ENCODE assay signal across 7 mouse cellular contexts in the genomic region with DNA sequence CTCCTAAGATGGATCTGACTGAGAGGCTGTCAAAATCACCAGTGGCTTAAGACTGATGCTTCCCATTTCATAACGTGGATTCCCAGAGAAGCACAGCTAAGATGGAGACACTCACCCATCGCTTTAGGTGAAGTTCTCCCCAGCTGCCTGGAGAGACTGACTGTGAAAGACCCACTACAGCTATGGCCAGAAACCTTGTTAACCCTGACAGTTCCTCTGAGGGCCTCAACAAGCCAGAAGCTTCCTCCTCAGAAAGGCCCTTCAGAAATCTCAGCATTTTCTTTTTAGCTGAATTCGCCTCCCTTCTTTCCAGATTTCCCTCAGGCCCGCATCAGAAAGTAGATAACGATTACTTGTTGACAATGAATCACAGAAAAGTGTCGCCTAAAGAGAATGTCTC. TPM values are rescaled to one million over a fixed set of nuclear protein-coding genes. Genes with fewer than 3 reads are reported as not detected.
DNase-seq lines count a peak whose midpoint lies in the region; ATAC-seq lines count a peak whose summit lies in the region.

No protein-coding gene starts in this region.

- H3K36me3 ChIP-seq in lung, embryonic 15.5 days: no peaks in the 10 kb centered on the region
- no peaks in the 10 kb centered on the region; the same call in 1 of the 2 replicates for H3K36me3 ChIP-seq in forebrain, embryonic 12.5 days (replicated peaks)
- no peaks in the 10 kb centered on the region for H3K36me3 ChIP-seq in intestine, embryonic 16.5 days (ENCODE audit: control insufficient read depth, insufficient read depth, low read length)
- H3K36me3 ChIP-seq in neural tube, embryonic 14.5 days (ENCODE audit: control insufficient read depth, insufficient read depth, low read length): no peaks in the 10 kb centered on the region

- no peak for ATAC-seq in lung, embryonic 15.5 days (ENCODE audit: borderline replicate concordance, extremely low read depth, low FRiP score, low TSS enrichment)
- no peak for ATAC-seq in forebrain, embryonic 12.5 days (ENCODE audit: low FRiP score)
- ATAC-seq in intestine, embryonic 16.5 days: no peak
- ATAC-seq in neural tube, embryonic 14.5 days (ENCODE audit: low read depth): no peak

- DNase-seq in lung, postnatal 10 days: no peak
- no peak for DNase-seq in retina, embryonic 14.5 days (ENCODE audit: low spot score)
- DNase-seq in right cerebral cortex, postnatal 10 days (ENCODE audit: low spot score in 2 of 2): no peak

- 39% methylated on average over 6 of the region's 6 CpGs for WGBS in lung, embryonic 15.5 days
- 39% methylated on average over 6 of the region's 6 CpGs for whole genome bisulfite sequencing in forebrain, embryonic 12.5 days
- WGBS in intestine, embryonic 16.5 days: 39% methylated on average over 6 of the region's 6 CpGs
- WGBS in neural tube, embryonic 14.5 days: 44% methylated on average over 6 of the region's 6 CpGs

- peak overlapping the region; percentile 85 for H3K4me3 ChIP-seq in lung, embryonic 15.5 days
- no peak overlapping the region for H3K4me3 ChIP-seq in forebrain, embryonic 12.5 days (replicated peaks)
- no peak overlapping the region for H3K4me3 ChIP-seq in intestine, embryonic 16.5 days (ENCODE audit: low read length)
- 0 out of 2 replicates have a peak overlapping the region, but pooled peaks have one; percentile 74 for H3K4me3 ChIP-seq in neural tube, embryonic 14.5 days (ENCODE audit: low read depth, low read length)

- H3K27ac ChIP-seq in lung, embryonic 15.5 days: no peak overlapping the region
- no peak overlapping the region for H3K27ac ChIP-seq in forebrain, embryonic 12.5 days
- no peak overlapping the region for H3K27ac ChIP-seq in intestine, embryonic 16.5 days (ENCODE audit: low read length)
- no peak overlapping the region for H3K27ac ChIP-seq in neural tube, embryonic 14.5 days (ENCODE audit: low read depth, low read length)

- H3K9ac ChIP-seq in lung, embryonic 15.5 days: no peak overlapping the region
- H3K9ac ChIP-seq in forebrain, embryonic 12.5 days: no peak overlapping the region
- H3K9ac ChIP-seq in intestine, embryonic 16.5 days (ENCODE audit: low read depth, low read length): no peak overlapping the region
- no peak overlapping the region for H3K9ac ChIP-seq in neural tube, embryonic 14.5 days (replicated peaks; ENCODE audit: low read depth, low read length)

- H3K27me3 ChIP-seq in lung, embryonic 15.5 days: no peaks in the 10 kb centered on the region
- no peaks in the 10 kb centered on the region for H3K27me3 ChIP-seq in forebrain, embryonic 12.5 days
- no peaks in the 10 kb centered on the region for H3K27me3 ChIP-seq in intestine, embryonic 16.5 days (replicated peaks; ENCODE audit: control insufficient read depth, insufficient read depth, low read length)
- H3K27me3 ChIP-seq in neural tube, embryonic 14.5 days (ENCODE audit: control insufficient read depth, insufficient read depth, low read length): no peaks in the 10 kb centered on the region

- H3K4me2 ChIP-seq in lung, embryonic 15.5 days: peak overlapping the region; percentile 42
- peak overlapping the region; percentile 36 for H3K4me2 ChIP-seq in forebrain, embryonic 12.5 days
- H3K4me2 ChIP-seq in intestine, embryonic 16.5 days (ENCODE audit: low read depth, low read length): peak overlapping the region; percentile 28; the same call in 1 of the 2 replicates
- peak overlapping the region; percentile 34 for H3K4me2 ChIP-seq in neural tube, embryonic 14.5 days (ENCODE audit: low read depth, low read length)

- H3K4me1 ChIP-seq in lung, embryonic 15.5 days: peaks cover 15% of the 10 kb centered on the region
- peaks cover 19% of the 10 kb centered on the region for H3K4me1 ChIP-seq in forebrain, embryonic 12.5 days
- peaks cover 10% of the 10 kb centered on the region for H3K4me1 ChIP-seq in intestine, embryonic 16.5 days (ENCODE audit: control insufficient read depth, insufficient read depth, low read length)
- peaks cover 11% of the 10 kb centered on the region; the same call in 1 of the 2 replicates for H3K4me1 ChIP-seq in neural tube, embryonic 14.5 days (ENCODE audit: control insufficient read depth, insufficient read depth, low read length)

- H3K9me3 ChIP-seq in lung, embryonic 15.5 days: no peaks in the 10 kb centered on the region
- no peaks in the 10 kb centered on the region for H3K9me3 ChIP-seq in forebrain, embryonic 12.5 days
- no peaks in the 10 kb centered on the region for H3K9me3 ChIP-seq in intestine, embryonic 16.5 days (ENCODE audit: control insufficient read depth, low read length)
- H3K9me3 ChIP-seq in neural tube, embryonic 14.5 days (ENCODE audit: control insufficient read depth, low read length): no peaks in the 10 kb centered on the region

RNA-seq across cellular contexts. Expression of a gene that starts 0.6 kb away (rescaled TPM):
- polyA plus RNA-seq in lung, embryonic 15.5 days (2015; fragmentation: Nextera tagmentation; extraction: Ambion mirVana): 156 and 157 TPM in 2 replicates
- polyA plus RNA-seq in forebrain, embryonic 12.5 days (2016; fragmentation: Nextera tagmentation; extraction: Ambion mirVana): 158 and 168 TPM in 2 replicates
- polyA plus RNA-seq in intestine, embryonic 16.5 days (2015; fragmentation: Nextera tagmentation; extraction: Ambion mirVana): 90.6 and 94.4 TPM in 2 replicates
- polyA plus RNA-seq in neural tube, embryonic 14.5 days (2014; fragmentation: Nextera tagmentation; extraction: Ambion mirVana): 210 and 291 TPM in 2 replicates

RNA-seq across cellular contexts. Expression of a gene that starts 52.7 kb away (rescaled TPM):
- 70.1 and 73.3 TPM in 2 replicates for polyA plus RNA-seq in lung, embryonic 15.5 days (2015; fragmentation: Nextera tagmentation; extraction: Ambion mirVana)
- 116 and 118 TPM in 2 replicates for polyA plus RNA-seq in forebrain, embryonic 12.5 days (2016; fragmentation: Nextera tagmentation; extraction: Ambion mirVana)
- 49.0 and 55.4 TPM in 2 replicates for polyA plus RNA-seq in intestine, embryonic 16.5 days (2015; fragmentation: Nextera tagmentation; extraction: Ambion mirVana)
- 73.4 and 83.9 TPM in 2 replicates for polyA plus RNA-seq in neural tube, embryonic 14.5 days (2014; fragmentation: Nextera tagmentation; extraction: Ambion mirVana)

Comparison
In these comparisons a context has a peak if more than half of its experiments do, and no peak if none do; other contexts are left out.
1. H3K4me3 ChIP-seq: peak in lung, embryonic 15.5 days (single experiment) and neural tube, embryonic 14.5 days (single experiment); none in forebrain, embryonic 12.5 days (single experiment) and intestine, embryonic 16.5 days (single experiment).
2. Peak in every context shown above with its lines, with median percentiles within 50 percentile points of each other: H3K4me2 ChIP-seq.